In the genomic region with DNA sequence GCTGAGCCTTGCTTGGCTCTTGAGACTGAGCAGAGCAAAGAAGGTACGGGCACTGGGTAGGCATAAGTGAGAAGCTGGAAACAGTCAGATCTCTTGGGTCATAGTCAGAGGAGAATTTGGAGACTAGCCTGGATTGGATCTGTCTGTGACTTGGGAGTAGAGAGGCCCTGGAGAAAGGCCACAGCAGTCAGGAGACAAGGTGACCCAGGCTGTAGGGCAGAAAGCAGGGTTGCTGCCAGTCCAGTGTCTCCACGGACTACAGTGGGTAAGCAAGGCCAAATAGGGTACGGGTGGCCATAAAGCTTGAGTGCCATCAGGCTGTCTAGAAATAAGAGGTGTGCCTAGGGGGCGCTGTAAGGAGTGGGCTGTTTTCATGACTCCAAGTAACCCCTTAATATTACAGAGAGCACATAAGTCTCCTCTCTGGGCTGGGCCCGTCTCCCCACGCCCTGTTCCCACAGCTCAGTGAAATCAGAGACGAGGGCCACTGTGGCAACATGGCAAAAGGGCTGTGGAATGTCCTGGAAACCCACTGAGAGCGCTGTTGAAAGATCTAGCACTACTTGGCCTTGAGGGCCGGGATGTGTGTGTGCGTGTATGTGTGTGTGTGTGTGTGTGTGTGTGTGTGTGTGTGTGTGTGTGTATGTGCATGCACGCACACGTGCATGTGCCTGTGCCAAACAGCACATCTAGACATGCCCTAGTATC, we compare ENCODE assay signal across 8 mouse cellular contexts. TPM values are rescaled to one million over a fixed set of nuclear protein-coding genes. Genes with fewer than 3 reads are reported as not detected.
DNase-seq lines count a peak whose midpoint lies in the region; TF ChIP-seq lines count a peak whose summit lies in the region.
"Had no signal": no experiment of that assay in that cellular context is flagged by ENCODE, and none has a peak within 500 bp of the region (broad histone marks: within the 10 kb centered on the region; RNA-seq: fewer than 3 reads in every experiment).

No protein-coding gene starts in this region.

- no peak overlapping the region for H3K4me3 ChIP-seq in layer of hippocampus, adult 2 months

- no peak overlapping the region for H3K27ac ChIP-seq in layer of hippocampus, adult 2 months

- no peak for DNase-seq in layer of hippocampus, adult 2 months (ENCODE audit: low spot score in 2 of 2)
- DNase-seq in layer of hippocampus, adult 9-10 months (ENCODE audit: low spot score), result no peak
- DNase-seq in adipocyte (ENCODE audit: low spot score), result peak; percentile 85
- peak; percentile 54 for DNase-seq in gastrocnemius, postnatal 25 days
- peak; percentile 37 for DNase-seq in lung, postnatal 10 days
- no peak for DNase-seq in urinary bladder, adult 2 months (ENCODE audit: low spot score)
- no peak for DNase-seq in frontal cortex, postnatal 14 days (ENCODE audit: low spot score in 2 of 2)

- peak; percentile 33 for TF ChIP-seq CTCF in layer of hippocampus, adult 2 months (conservative IDR thresholded peaks at IDR 0.05)

RNA-seq across cellular contexts. Expression of gene Pwwp2b, which starts 12.5 kb away (rescaled TPM):
- total RNA-seq in layer of hippocampus, adult 2 months (2021), result 10 to 100 TPM; 35.0 to 37.6 TPM
- total RNA-seq in gastrocnemius, postnatal 25 days (2021), result 1 to 10 TPM; 2.8 to 3.7 TPM
- polyA plus RNA-seq in urinary bladder, adult 2 months (2012; rRNA removed), result 32.3 and 35.8 TPM in 2 replicates

RNA-seq across cellular contexts. Expression of gene Stk32c, which starts 22.7 kb away (rescaled TPM):
- total RNA-seq in layer of hippocampus, adult 2 months (2021), result 100 to 1,000 TPM; 102 to 105 TPM
- under 1 TPM; 0.36 to 0.48 TPM for total RNA-seq in gastrocnemius, postnatal 25 days (2021)
- 15.1 and 15.8 TPM in 2 replicates for polyA plus RNA-seq in urinary bladder, adult 2 months (2012; rRNA removed)
- total RNA-seq: megakaryocyte, adult 5-6 weeks had no signal

RNA-seq across cellular contexts. Expression of gene Lrrc27, which starts 23.0 kb away (rescaled TPM):
- 1 to 10 TPM; 6.8 to 6.9 TPM for total RNA-seq in layer of hippocampus, adult 2 months (2021)
- total RNA-seq in gastrocnemius, postnatal 25 days (2021), result 1 to 10 TPM; 3.2 to 3.9 TPM
- polyA plus RNA-seq in urinary bladder, adult 2 months (2012; rRNA removed), result 9.9 and 11.0 TPM in 2 replicates

Comparison
In these comparisons a context has a peak if more than half of its experiments do, and no peak if none do; other contexts are left out.
1. DNase-seq: peak in adipocyte (single experiment), gastrocnemius, postnatal 25 days (single experiment) and lung, postnatal 10 days (single experiment); none in layer of hippocampus, adult 2 months (0 of 2), layer of hippocampus, adult 9-10 months (single experiment), urinary bladder, adult 2 months (single experiment) and frontal cortex, postnatal 14 days (0 of 2).
2. RNA of gene Pwwp2b, which starts 12.5 kb away (total RNA-seq): 35.0 to 37.6 TPM in layer of hippocampus, adult 2 months; 2.8 to 3.7 TPM in gastrocnemius, postnatal 25 days; every median in the first group is over 4 times any median in the second.
3. RNA of gene Stk32c, which starts 22.7 kb away (total RNA-seq): 102 to 105 TPM in layer of hippocampus, adult 2 months; 0.36 to 0.48 TPM in gastrocnemius, postnatal 25 days; every median in the first group is over 10 times any median in the second.